Mouse (Mus musculus): ENCODE measurements around the gene Grin2d. TPM values are rescaled to one million over a fixed set of nuclear protein-coding genes. Genes with fewer than 3 reads are reported as not detected.
A peak's percentile ranks its signal among the peaks of the same experiment; 100 is the strongest.

The Grin2d gene
- polyA plus RNA-seq, 1 experiment from 2014 or later: not detected

GRCm38 (mm10) chr7:45796950-45797349 is 81.2 kb downstream of the Grin2d start:
- WGBS (ENCODE audit: missing documents): 75% methylated on average over 6 of the region's 6 CpGs
- no peak overlapping the region for H3K27ac ChIP-seq
- no peaks in the 10 kb centered on the region for H3K79me2 ChIP-seq (ENCODE audit: inconsistent target)
- H3K4me3 ChIP-seq (ENCODE audit: inconsistent target): no peak overlapping the region
- no peaks in the 10 kb centered on the region for H3K36me3 ChIP-seq (ENCODE audit: inconsistent target)

GRCm38 (mm10) chr7:45794971-45795370 is 83.2 kb downstream of the Grin2d start:
- Histone ChIP-seq H3K27ac (no peak overlapping the region), H3K79me2 (ENCODE audit: inconsistent target) (no peaks in the 10 kb centered on the region), H3K36me3 (ENCODE audit: inconsistent target) (no peaks in the 10 kb centered on the region), H3K4me3 (ENCODE audit: inconsistent target) (no peak overlapping the region)
- WGBS (ENCODE audit: missing documents): 98% methylated on average over 21 of the region's 29 CpGs

- WGBS (ENCODE audit: missing documents): 93% methylated on average over 30 of the region's 44 CpGs
- H3K36me3 ChIP-seq (ENCODE audit: inconsistent target): no peaks in the 10 kb centered on the region
- H3K4me3 ChIP-seq (ENCODE audit: inconsistent target): no peak overlapping the region
- H3K27ac ChIP-seq: no peak overlapping the region
- H3K79me2 ChIP-seq (ENCODE audit: inconsistent target): no peaks in the 10 kb centered on the region
Measured at GRCm38 (mm10) chr7:45793969-45794585, 84.1 kb downstream of the Grin2d start.

GRCm38 (mm10) chr7:45793240-45793639 is 84.9 kb downstream of the Grin2d start:
- Histone ChIP-seq H3K27ac (no peak overlapping the region), H3K79me2 (ENCODE audit: inconsistent target) (no peaks in the 10 kb centered on the region), H3K36me3 (ENCODE audit: inconsistent target) (no peaks in the 10 kb centered on the region), H3K4me3 (ENCODE audit: inconsistent target) (no peak overlapping the region)
- WGBS (ENCODE audit: missing documents): 71% methylated on average over 19 of the region's 24 CpGs

GRCm38 (mm10) chr7:45791756-45792490 is 86.3 kb downstream of the Grin2d start:
- WGBS (ENCODE audit: missing documents): 76% methylated on average over 17 of the region's 17 CpGs
- Histone ChIP-seq H3K27ac (no peak overlapping the region), H3K79me2 (ENCODE audit: inconsistent target) (no peaks in the 10 kb centered on the region), H3K36me3 (ENCODE audit: inconsistent target) (no peaks in the 10 kb centered on the region), H3K4me3 (ENCODE audit: inconsistent target) (no peak overlapping the region)

- no peak overlapping the region for H3K4me3 ChIP-seq (ENCODE audit: inconsistent target)
- H3K36me3 ChIP-seq (ENCODE audit: inconsistent target): no peaks in the 10 kb centered on the region
- no peak overlapping the region for H3K27ac ChIP-seq
- 51% methylated on average over 6 of the region's 6 CpGs for WGBS (ENCODE audit: missing documents)
- no peaks in the 10 kb centered on the region for H3K79me2 ChIP-seq (ENCODE audit: inconsistent target)
Measured at GRCm38 (mm10) chr7:45790721-45791120, 87.5 kb downstream of the Grin2d start.

- Histone ChIP-seq H3K4me3 (ENCODE audit: inconsistent target) (no peak overlapping the region), H3K36me3 (ENCODE audit: inconsistent target) (no peaks in the 10 kb centered on the region), H3K27ac (no peak overlapping the region), H3K79me2 (ENCODE audit: inconsistent target) (no peaks in the 10 kb centered on the region)
- 92% methylated on average over 16 of the region's 22 CpGs for WGBS (ENCODE audit: missing documents)
Measured at GRCm38 (mm10) chr7:45787642-45788041, 90.5 kb downstream of the Grin2d start.

GRCm38 (mm10) chr7:45786661-45787413 is 91.3 kb downstream of the Grin2d start:
- Histone ChIP-seq H3K27ac (no peak overlapping the region), H3K36me3 (ENCODE audit: inconsistent target) (no peaks in the 10 kb centered on the region), H3K79me2 (ENCODE audit: inconsistent target) (no peaks in the 10 kb centered on the region), H3K4me3 (ENCODE audit: inconsistent target) (no peak overlapping the region)
- WGBS (ENCODE audit: missing documents): 30% methylated on average over 17 of the region's 17 CpGs

- Histone ChIP-seq H3K79me2 (ENCODE audit: inconsistent target) (no peaks in the 10 kb centered on the region), H3K36me3 (ENCODE audit: inconsistent target) (no peaks in the 10 kb centered on the region), H3K4me3 (ENCODE audit: inconsistent target) (no peak overlapping the region), H3K27ac (no peak overlapping the region)
- 8% methylated on average over 12 of the region's 14 CpGs for WGBS (ENCODE audit: missing documents)
Measured at GRCm38 (mm10) chr7:45786136-45786578, 92.0 kb downstream of the Grin2d start.

GRCm38 (mm10) chr7:45785388-45786135 is 92.6 kb downstream of the Grin2d start:
- Histone ChIP-seq H3K4me3 (ENCODE audit: inconsistent target) (no peak overlapping the region), H3K79me2 (ENCODE audit: inconsistent target) (no peaks in the 10 kb centered on the region), H3K36me3 (ENCODE audit: inconsistent target) (no peaks in the 10 kb centered on the region), H3K27ac (no peak overlapping the region)
- 5% methylated on average over 31 of the region's 42 CpGs for WGBS (ENCODE audit: missing documents)

GRCm38 (mm10) chr7:45784524-45785372 is 93.4 kb downstream of the Grin2d start, which contains the start of gene Sult2b1:
Sult2b1 (minus strand) TSS chr7:45784669.
- Histone ChIP-seq H3K79me2 (ENCODE audit: inconsistent target) (no peaks in the 10 kb centered on the region), H3K4me3 (ENCODE audit: inconsistent target) (peak within 1 kb of the TSS; percentile 17; the same call in 1 of the 2 replicates), H3K27ac (no peak within 1 kb of the TSS), H3K36me3 (ENCODE audit: inconsistent target) (no peaks in the 10 kb centered on the region)
- 40% methylated on average over 18 of the region's 20 CpGs for WGBS (ENCODE audit: missing documents)

GRCm38 (mm10) chr7:45783511-45784091 is 94.6 kb downstream of the Grin2d start, which contains the start of gene Lmtk3:
Lmtk3 (plus strand) TSS chr7:45783738.
- no peak within 1 kb of the TSS for H3K27ac ChIP-seq
- WGBS (ENCODE audit: missing documents): 3% methylated on average over 32 of the region's 38 CpGs
- no peaks in the 10 kb centered on the region for H3K79me2 ChIP-seq (ENCODE audit: inconsistent target)
- H3K36me3 ChIP-seq (ENCODE audit: inconsistent target): no peaks in the 10 kb centered on the region
- peak within 1 kb of the TSS; percentile 17; the same call in 1 of the 2 replicates for H3K4me3 ChIP-seq (ENCODE audit: inconsistent target)

GRCm38 (mm10) chr7:45782271-45782670 is 95.9 kb downstream of the Grin2d start:
- Histone ChIP-seq H3K36me3 (ENCODE audit: inconsistent target) (no peaks in the 10 kb centered on the region), H3K79me2 (ENCODE audit: inconsistent target) (no peaks in the 10 kb centered on the region), H3K4me3 (ENCODE audit: inconsistent target) (no peak overlapping the region), H3K27ac (no peak overlapping the region)
- 61% methylated on average over 4 of the region's 4 CpGs for WGBS (ENCODE audit: missing documents)
